12 mouse cellular contexts compared by ENCODE assay signal in genomic region chr5:53469777-53470131, GRCm38 (mm10). TPM values are rescaled to one million over a fixed set of nuclear protein-coding genes. Genes with fewer than 3 reads are reported as not detected.
A peak's percentile ranks its signal among the peaks of the same experiment; 100 is the strongest.
DNase-seq lines count a peak whose midpoint lies in the region; ATAC-seq and TF ChIP-seq lines count a peak whose summit lies in the region.
"Had no signal": no experiment of that assay in that cellular context is flagged by ENCODE, and none has a peak within 500 bp of the region (broad histone marks: within the 10 kb centered on the region; RNA-seq: fewer than 3 reads in every experiment).

No protein-coding gene starts in this region.

- no peaks in the 10 kb centered on the region for H3K9me3 ChIP-seq in limb, embryonic 12.5 days
- no peaks in the 10 kb centered on the region for H3K9me3 ChIP-seq in limb, embryonic 10.5 days (replicated peaks)
- no peaks in the 10 kb centered on the region for H3K9me3 ChIP-seq in heart, embryonic 14.5 days (ENCODE audit: control insufficient read depth, low read length)
- H3K9me3 ChIP-seq in intestine, embryonic 15.5 days = no peaks in the 10 kb centered on the region
- H3K9me3 ChIP-seq: hindbrain, embryonic 15.5 days; midbrain, embryonic 10.5 days had no signal

- no peak for ATAC-seq in limb, embryonic 12.5 days (ENCODE audit: insufficient number of reproducible peaks, insufficient read depth, low FRiP score, low TSS enrichment, low read depth)
- no peak for ATAC-seq in heart, embryonic 14.5 days (ENCODE audit: insufficient number of reproducible peaks, insufficient read depth, low FRiP score, low read depth)
- ATAC-seq in intestine, embryonic 15.5 days = peak; percentile 48
- ATAC-seq in inflammation-experienced regulatory T-cells, adult 6 months = no peak
- ATAC-seq: activated CD4-positive, CD25-positive, alpha-beta regulatory T cell, adult 4 months had no signal

- H3K27ac ChIP-seq in limb, embryonic 12.5 days = peak overlapping the region; percentile 8; the same call in 1 of the 2 replicates
- H3K27ac ChIP-seq in limb, embryonic 10.5 days = no peak overlapping the region
- H3K27ac ChIP-seq in heart, embryonic 14.5 days (replicated peaks in 1 of 2; ENCODE audit: control insufficient read depth in 1 of 2, insufficient read depth in 1 of 2, low read depth in 2 of 2, low read length in 2 of 2) = peak overlapping the region; percentile 64 to 68
- H3K27ac ChIP-seq in intestine, embryonic 15.5 days = peak overlapping the region; percentile 41
- peak overlapping the region; percentile 7; the same call in 1 of the 2 replicates for H3K27ac ChIP-seq in small intestine, adult 2 months (ENCODE audit: insufficient read depth, low read depth, low read length)
- H3K27ac ChIP-seq: hindbrain, embryonic 15.5 days; layer of hippocampus, adult 2 months; midbrain, embryonic 10.5 days had no signal

- 53% methylated on average over 9 of the region's 9 CpGs for WGBS in limb, embryonic 12.5 days
- WGBS in limb, embryonic 10.5 days = 58% methylated on average over 9 of the region's 9 CpGs
- 26% methylated on average over 9 of the region's 9 CpGs for WGBS in heart, embryonic 14.5 days
- WGBS in intestine, embryonic 15.5 days = 51% methylated on average over 9 of the region's 9 CpGs
- 28% methylated on average over 9 of the region's 9 CpGs for WGBS in small intestine, adult 2 months

- no peak overlapping the region for H3K9ac ChIP-seq in limb, embryonic 12.5 days (replicated peaks)
- H3K9ac ChIP-seq in heart, embryonic 14.5 days (ENCODE audit: low read length) = peak overlapping the region; percentile 18; the same call in 1 of the 2 replicates
- no peak overlapping the region for H3K9ac ChIP-seq in intestine, embryonic 15.5 days
- H3K9ac ChIP-seq: hindbrain, embryonic 15.5 days had no signal

- DNase-seq in limb, embryonic 10.5 days (ENCODE audit: low spot score) = no peak
- no peak for DNase-seq in adrenal gland, postnatal 10 days
- DNase-seq: cerebellum, postnatal 36 days had no signal

- peaks cover 9% of the 10 kb centered on the region for H3K27me3 ChIP-seq in limb, embryonic 12.5 days
- H3K27me3 ChIP-seq in limb, embryonic 10.5 days (ENCODE audit: low read depth, poor library complexity, severe bottlenecking) = 0 out of 2 replicates have a peak, but pooled peaks cover 25% of the 10 kb centered on the region
- no peaks in the 10 kb centered on the region for H3K27me3 ChIP-seq in heart, embryonic 14.5 days (ENCODE audit: control insufficient read depth, insufficient read depth, low read length)
- H3K27me3 ChIP-seq in intestine, embryonic 15.5 days (replicated peaks) = no peaks in the 10 kb centered on the region
- H3K27me3 ChIP-seq in small intestine, adult 2 months (ENCODE audit: control insufficient read depth, insufficient read depth, low read length) = no peaks in the 10 kb centered on the region
- H3K27me3 ChIP-seq: hindbrain, embryonic 15.5 days had no signal

- no peak overlapping the region for H3K4me2 ChIP-seq in limb, embryonic 12.5 days
- peak overlapping the region; percentile 53 for H3K4me2 ChIP-seq in heart, embryonic 14.5 days (ENCODE audit: low read length)
- H3K4me2 ChIP-seq in intestine, embryonic 15.5 days (replicated peaks) = peak overlapping the region; percentile 47
- H3K4me2 ChIP-seq: hindbrain, embryonic 15.5 days had no signal

- TF ChIP-seq CTCF in small intestine, adult 2 months (IDR thresholded peaks at IDR 0.05; ENCODE audit: extremely low read depth, insufficient read length, insufficient replicate concordance, low read depth, low read length) = no peak

- peaks cover 39% of the 10 kb centered on the region for H3K4me1 ChIP-seq in limb, embryonic 12.5 days (replicated peaks)
- H3K4me1 ChIP-seq in limb, embryonic 10.5 days = peaks cover 39% of the 10 kb centered on the region
- peaks cover 25 to 26% of the 10 kb centered on the region in 2 experiments for H3K4me1 ChIP-seq in heart, embryonic 14.5 days (ENCODE audit: control insufficient read depth in 2 of 2, insufficient read depth in 2 of 2, low read length in 2 of 2)
- H3K4me1 ChIP-seq in intestine, embryonic 15.5 days (replicated peaks) = peaks cover 21% of the 10 kb centered on the region
- peaks cover 12% of the 10 kb centered on the region for H3K4me1 ChIP-seq in small intestine, adult 2 months (ENCODE audit: control insufficient read depth, insufficient read depth, insufficient read length, low read length)
- H3K4me1 ChIP-seq: midbrain, embryonic 10.5 days had no signal

- H3K4me3 ChIP-seq in limb, embryonic 12.5 days (replicated peaks) = no peak overlapping the region
- no peak overlapping the region for H3K4me3 ChIP-seq in limb, embryonic 10.5 days
- H3K4me3 ChIP-seq in heart, embryonic 14.5 days (ENCODE audit: control insufficient read depth in 1 of 2, insufficient read depth in 1 of 2, low read depth in 1 of 2, low read length in 2 of 2) = peak overlapping the region; percentile 16 to 23
- H3K4me3 ChIP-seq in intestine, embryonic 15.5 days (replicated peaks) = no peak overlapping the region
- peak overlapping the region; percentile 46 for H3K4me3 ChIP-seq in small intestine, adult 2 months (ENCODE audit: low read depth, low read length)
- H3K4me3 ChIP-seq: hindbrain, embryonic 15.5 days; layer of hippocampus, adult 2 months; midbrain, embryonic 10.5 days had no signal

- no peak for TF ChIP-seq POLR2A in small intestine, adult 2 months (IDR thresholded peaks at IDR 0.05; ENCODE audit: low read depth, low read length)

- H3K36me3 ChIP-seq in limb, embryonic 12.5 days = no peaks in the 10 kb centered on the region
- H3K36me3 ChIP-seq in limb, embryonic 10.5 days = no peaks in the 10 kb centered on the region
- no peaks in the 10 kb centered on the region for H3K36me3 ChIP-seq in heart, embryonic 14.5 days (ENCODE audit: control insufficient read depth, insufficient read depth, low read length)
- no peaks in the 10 kb centered on the region for H3K36me3 ChIP-seq in intestine, embryonic 15.5 days
- H3K36me3 ChIP-seq in small intestine, adult 2 months (ENCODE audit: control insufficient read depth, insufficient read depth, low read length) = no peaks in the 10 kb centered on the region
- H3K36me3 ChIP-seq: hindbrain, embryonic 15.5 days; midbrain, embryonic 10.5 days had no signal

RNA-seq across cellular contexts. Expression of gene Rbpj, which starts 3.8 kb away (rescaled TPM):
- polyA plus RNA-seq in limb, embryonic 12.5 days (2016; fragmentation: Nextera tagmentation; extraction: Ambion mirVana) = 51.3 and 52.3 TPM in 2 replicates
- 36.1 and 45.1 TPM in 2 replicates for polyA plus RNA-seq in limb, embryonic 10.5 days (2016; fragmentation: Nextera tagmentation; extraction: Ambion mirVana)
- polyA plus RNA-seq in heart, embryonic 14.5 days (2014; fragmentation: Nextera tagmentation; extraction: Ambion mirVana) = 23.9 and 24.1 TPM in 2 replicates
- 24.6 and 27.9 TPM in 2 replicates for polyA plus RNA-seq in intestine, embryonic 15.5 days (2015; fragmentation: Nextera tagmentation; extraction: Ambion mirVana)
- 2.7 and 5.2 TPM in 2 replicates for polyA plus RNA-seq in small intestine, adult 2 months (2012; rRNA removed)
- 10 to 100 TPM; 52.1 to 67.1 (median 63.0) TPM for polyA plus RNA-seq in inflammation-experienced regulatory T-cells, adult 6 months (2017; shearing (Covaris generic))
- 10 to 100 TPM; 39.4 to 49.0 TPM for total RNA-seq in adrenal gland, postnatal 10 days (2021)

Comparison
In these comparisons a context has a peak if more than half of its experiments do, and no peak if none do; other contexts are left out.
1. H3K4me3 ChIP-seq: peak in heart, embryonic 14.5 days (2 of 2) and small intestine, adult 2 months (single experiment); none in limb, embryonic 12.5 days (single experiment), limb, embryonic 10.5 days (single experiment) and intestine, embryonic 15.5 days (single experiment).